Mouse (Mus musculus) midbrain, embryonic 16.5 days (tissue): Measurements from ENCODE around the gene Psmb3. TPM values are rescaled to one million over a fixed set of nuclear protein-coding genes. Genes with fewer than 3 reads are reported as not detected.
A peak's percentile ranks its signal among the peaks of the same experiment; 100 is the strongest.
"Not testable (repeated sequence)": the region's sequence is repeated elsewhere in the genome, so short reads cannot be mapped to it uniquely, and the experiment has no call there.

Experiments
- ATAC-seq: fragments of 200-750 bp; cut with Nextera tagmentation; 2 replicates; pipeline ENCODE4 v1.8.0; 2017; ENCODE audit warnings: moderate TSS enrichment
- H3K27ac ChIP-seq: fragments of 300-500 bp; sonication (generic); 2 replicates; pipeline ENCODE4 v1.5.1; 2014; ENCODE audit warnings: mild to moderate bottlenecking, low read length, mixed read lengths
- H3K27me3 ChIP-seq: fragments of 300-500 bp; sonication (generic); 2 replicates; pipeline ENCODE4 v1.6.1; 2014; ENCODE audit warnings: low read depth, low read length, mixed read lengths; ENCODE audit not compliant: control insufficient read depth, insufficient read depth
- H3K36me3 ChIP-seq: fragments of 300-500 bp; sonication (generic); 2 replicates; pipeline ENCODE4 v1.6.1; 2014; ENCODE audit warnings: mild to moderate bottlenecking, low read length, moderate library complexity, mixed read lengths; ENCODE audit not compliant: control insufficient read depth, insufficient read depth
- H3K4me1 ChIP-seq: fragments of 300-500 bp; sonication (generic); 2 replicates; pipeline ENCODE4 v1.6.1; 2014; ENCODE audit warnings: mild to moderate bottlenecking, low read length, mixed read lengths; ENCODE audit not compliant: control insufficient read depth, insufficient read depth
- H3K4me2 ChIP-seq: fragments of 300-500 bp; sonication (generic); 2 replicates; pipeline ENCODE4 v1.6.1; 2014; ENCODE audit warnings: mild to moderate bottlenecking, low read length, mixed read lengths
- H3K4me3 ChIP-seq: fragments of 300-500 bp; sonication (generic); 2 replicates; pipeline ENCODE4 v1.5.1; 2014; ENCODE audit warnings: low read depth, mild to moderate bottlenecking, low read length, moderate library complexity, mixed read lengths
- H3K9ac ChIP-seq: fragments of 300-500 bp; sonication (generic); 2 replicates; pipeline ENCODE4 v1.6.1; 2014; ENCODE audit warnings: low read depth, low read length, mixed read lengths
- H3K9me3 ChIP-seq: fragments of 300-500 bp; sonication (generic); replicated peaks from 2 replicates; pipeline ENCODE4 v1.6.1; 2014; ENCODE audit warnings: mild to moderate bottlenecking, low read length, mixed read lengths; ENCODE audit not compliant: control insufficient read depth, poor library complexity, severe bottlenecking
- WGBS: fragments of 180-500 bp; shearing (Covaris S2); extraction: QIAGEN DNeasy Blood & Tissue Kit; methylation state at CpG from one replicate; pipeline ENCODE4 v1.1.7; 2014; 5-methylcytosine and 5-hydroxymethylcytosine counted together
- polyA plus RNA-seq: library from polyadenylated mRNA; unstranded; fragments of >200 nt; fragmentation: Nextera tagmentation; extraction: Ambion mirVana; gene quantifications from 2 replicates; pipeline ENCODE4 v1.2.1, GENCODE M21; 2015

The Psmb3 gene
- polyA plus RNA-seq, 1 experiment from 2014 or later, result 401 TPM

GRCm38 (mm10) chr11:97702393-97702745 is 830 bp upstream of the Psmb3 start:
- Histone ChIP-seq H3K4me1 (peaks cover 26% of the 10 kb centered on the region), H3K4me3 (peak overlapping the region; percentile 52), H3K9ac (peak overlapping the region; percentile 78), H3K9me3 (no peaks in the 10 kb centered on the region), H3K27ac (peak overlapping the region; percentile 90), H3K36me3 (peaks cover 7% of the 10 kb centered on the region), H3K27me3 (no peaks in the 10 kb centered on the region), H3K4me2 (peak overlapping the region; percentile 66)
- WGBS, result under 1% methylated on average over 24 of the region's 24 CpGs
- ATAC-seq, result peak; percentile 9

GRCm38 (mm10) chr11:97710067-97710466 is 6.9 kb downstream of the Psmb3 start:
- ATAC-seq, H3K9me3 ChIP-seq, H3K9ac ChIP-seq, H3K4me1 ChIP-seq, H3K27ac ChIP-seq, H3K4me3 ChIP-seq, H3K4me2 ChIP-seq, H3K27me3 ChIP-seq: not testable (repeated sequence)
- peaks cover 30% of the 10 kb centered on the region for H3K36me3 ChIP-seq
- WGBS, result 81% methylated on average over 2 of the region's 2 CpGs

GRCm38 (mm10) chr11:97711200-97711900 is 8.2 kb downstream of the Psmb3 start:
- Histone ChIP-seq H3K9ac (no peak overlapping the region), H3K9me3 (no peaks in the 10 kb centered on the region), H3K36me3 (peaks cover 32% of the 10 kb centered on the region), H3K4me2 (no peak overlapping the region), H3K27ac (no peak overlapping the region), H3K4me3 (no peak overlapping the region), H3K4me1 (no peaks in the 10 kb centered on the region), H3K27me3 (no peaks in the 10 kb centered on the region)
- ATAC-seq, result no peak
- 87% methylated on average over 13 of the region's 13 CpGs for WGBS

- Histone ChIP-seq H3K9ac (no peak overlapping the region), H3K27me3 (no peaks in the 10 kb centered on the region), H3K4me3 (no peak overlapping the region), H3K4me2 (no peak overlapping the region), H3K27ac (no peak overlapping the region), H3K9me3 (no peaks in the 10 kb centered on the region), H3K4me1 (no peaks in the 10 kb centered on the region), H3K36me3 (peaks cover 31% of the 10 kb centered on the region)
- WGBS, result 95% methylated on average over 15 of the region's 15 CpGs
- no peak for ATAC-seq
Observed at GRCm38 (mm10) chr11:97712286-97712685, 9.1 kb downstream of the Psmb3 start.

GRCm38 (mm10) chr11:97713896-97714295 is 10.7 kb downstream of the Psmb3 start:
- Histone ChIP-seq H3K9me3 (no peaks in the 10 kb centered on the region), H3K4me1 (no peaks in the 10 kb centered on the region), H3K27ac (no peak overlapping the region), H3K27me3 (no peaks in the 10 kb centered on the region), H3K4me2 (no peak overlapping the region), H3K9ac (no peak overlapping the region), H3K36me3 (peaks cover 35% of the 10 kb centered on the region), H3K4me3 (no peak overlapping the region)
- WGBS, result 84% methylated on average over 8 of the region's 8 CpGs
- no peak for ATAC-seq

- Histone ChIP-seq H3K27ac (no peak overlapping the region), H3K36me3 (peaks cover 37% of the 10 kb centered on the region), H3K9me3 (no peaks in the 10 kb centered on the region), H3K4me1 (no peaks in the 10 kb centered on the region), H3K4me3 (no peak overlapping the region), H3K27me3 (no peaks in the 10 kb centered on the region), H3K4me2 (no peak overlapping the region), H3K9ac (no peak overlapping the region)
- ATAC-seq, result no peak
- WGBS, result 94% methylated on average over 3 of the region's 3 CpGs
Observed at GRCm38 (mm10) chr11:97714356-97714755, 11.2 kb downstream of the Psmb3 start.

- no peak for ATAC-seq
- WGBS, result 95% methylated on average over 14 of the region's 14 CpGs
Observed at GRCm38 (mm10) chr11:97714784-97715760, 11.9 kb downstream of the Psmb3 start.

GRCm38 (mm10) chr11:97716021-97716420 is 12.8 kb downstream of the Psmb3 start:
- 91% methylated on average over 8 of the region's 8 CpGs for WGBS
- no peak for ATAC-seq
- Histone ChIP-seq H3K9ac (no peak overlapping the region), H3K4me2 (no peak overlapping the region), H3K27ac (no peak overlapping the region), H3K27me3 (no peaks in the 10 kb centered on the region), H3K4me1 (no peaks in the 10 kb centered on the region), H3K36me3 (peaks cover 52% of the 10 kb centered on the region), H3K4me3 (no peak overlapping the region), H3K9me3 (no peaks in the 10 kb centered on the region)

More at GRCm38 (mm10) chr11:97714784-97715760, 11.9 kb downstream of the Psmb3 start:
- no peak overlapping the region for H3K9ac ChIP-seq
- H3K27ac ChIP-seq, result no peak overlapping the region
- H3K4me3 ChIP-seq, result no peak overlapping the region
- no peaks in the 10 kb centered on the region for H3K4me1 ChIP-seq
- no peaks in the 10 kb centered on the region for H3K27me3 ChIP-seq
- H3K9me3 ChIP-seq, result no peaks in the 10 kb centered on the region
- peaks cover 44% of the 10 kb centered on the region for H3K36me3 ChIP-seq
- no peak overlapping the region for H3K4me2 ChIP-seq
